Mouse (Mus musculus): Measurements from ENCODE around the gene Vps8.

Gene Vps8

GRCm38 (mm10) chr16:21403402-21403801 lies 19.5 kb upstream of the Vps8 start:
- in situ Hi-C loops (cut with MboI, MseI), result no loop called here

DNA sequence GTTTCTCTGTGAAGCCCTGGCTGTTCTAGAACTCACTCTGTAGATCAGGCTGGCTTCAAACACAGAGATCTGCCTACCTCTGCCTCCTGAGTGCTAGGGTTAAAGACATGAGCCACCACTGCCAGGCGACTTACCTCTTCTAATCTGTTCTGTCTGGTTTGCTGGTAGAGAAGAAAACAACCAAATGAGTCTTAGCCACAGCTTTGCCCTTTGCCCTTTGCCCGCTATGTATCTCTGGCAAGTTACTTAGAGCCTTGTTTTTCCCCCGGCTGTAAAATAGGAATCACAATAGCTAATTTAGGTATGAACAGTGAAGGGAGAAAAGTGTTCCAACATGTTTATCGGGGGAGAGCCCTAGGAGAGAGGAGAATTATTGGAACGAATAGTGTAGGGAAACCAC lies 18.3 kb upstream of the Vps8 start:
- in situ Hi-C loops (cut with MboI, MseI), result no loop called here

- in situ Hi-C loops (cut with MboI, MseI), result no loop called here
Measured at GRCm38 (mm10) chr16:21405224-21405969, 17.5 kb upstream of the Vps8 start.

GRCm38 (mm10) chr16:21406136-21406535 lies 16.8 kb upstream of the Vps8 start:
- in situ Hi-C loops (cut with MboI, MseI), result no loop called here

DNA sequence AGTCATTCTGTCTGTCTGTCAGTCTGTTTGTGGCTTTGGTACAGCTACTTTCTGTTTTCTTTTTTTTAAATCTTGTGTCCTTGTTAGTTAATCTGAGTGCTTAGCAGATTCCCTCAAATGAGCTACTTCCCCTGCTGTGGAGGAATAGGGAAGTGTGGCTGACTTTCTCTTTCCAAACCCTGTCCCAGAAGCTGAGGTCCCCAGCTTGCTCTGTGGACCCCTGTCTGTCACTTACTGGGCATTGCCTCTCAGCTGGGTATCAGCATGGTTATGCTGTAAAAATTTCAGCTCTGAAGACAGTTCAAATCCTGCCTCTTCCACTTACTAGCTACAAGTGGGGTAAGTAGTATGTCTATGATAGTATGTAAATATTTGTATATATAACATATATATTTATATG lies 11.1 kb upstream of the Vps8 start:
- in situ Hi-C loops (cut with MboI, MseI), result no loop called here

DNA sequence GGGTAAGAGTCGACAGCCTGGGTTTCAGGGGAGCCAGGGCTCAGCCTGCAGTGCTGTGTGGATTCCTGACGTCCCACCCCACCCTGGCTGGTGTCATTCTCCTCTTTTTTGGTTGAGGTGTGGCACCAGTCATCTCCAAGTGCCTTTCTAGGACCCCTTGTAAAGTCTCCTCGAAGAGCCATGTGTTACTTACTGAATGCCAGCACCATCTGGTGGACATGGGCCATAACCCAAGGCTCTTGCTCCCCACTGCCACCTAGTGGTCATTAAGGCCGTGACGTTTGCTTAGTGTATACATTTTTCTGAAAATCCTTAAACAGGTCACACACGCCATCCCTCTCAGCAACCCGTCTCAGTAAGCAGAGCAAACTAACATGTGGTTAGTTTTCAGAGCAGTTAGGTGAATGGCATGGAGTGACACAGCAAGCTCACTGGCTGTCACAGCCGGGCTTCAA lies 10.3 kb upstream of the Vps8 start:
- in situ Hi-C loops (cut with MboI, MseI), result no loop called here

- in situ Hi-C loops (cut with MboI, MseI), result no loop called here
Measured at GRCm38 (mm10) chr16:21413819-21414218, 9.1 kb upstream of the Vps8 start.

DNA sequence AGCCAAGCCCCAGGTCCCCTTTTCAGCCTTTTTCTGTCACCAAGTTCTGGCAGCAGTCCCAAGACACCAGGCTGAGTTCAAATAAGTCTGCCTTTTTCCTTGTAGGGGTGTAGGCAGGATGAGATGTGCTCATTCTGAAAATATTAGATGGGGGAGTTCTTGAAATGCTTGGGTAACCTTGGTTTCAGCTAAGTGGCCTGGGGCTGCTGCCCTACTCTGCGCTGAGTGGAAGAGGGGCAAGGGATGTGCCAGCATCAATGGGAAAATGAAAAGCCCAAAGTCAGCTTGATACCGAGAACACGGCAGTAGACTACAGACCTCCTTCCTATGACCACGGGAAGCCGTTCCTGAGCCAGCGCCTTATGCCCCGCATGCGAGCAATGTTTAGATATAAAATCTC lies 7.8 kb upstream of the Vps8 start:
- in situ Hi-C loops (cut with MboI, MseI), result no loop called here

DNA sequence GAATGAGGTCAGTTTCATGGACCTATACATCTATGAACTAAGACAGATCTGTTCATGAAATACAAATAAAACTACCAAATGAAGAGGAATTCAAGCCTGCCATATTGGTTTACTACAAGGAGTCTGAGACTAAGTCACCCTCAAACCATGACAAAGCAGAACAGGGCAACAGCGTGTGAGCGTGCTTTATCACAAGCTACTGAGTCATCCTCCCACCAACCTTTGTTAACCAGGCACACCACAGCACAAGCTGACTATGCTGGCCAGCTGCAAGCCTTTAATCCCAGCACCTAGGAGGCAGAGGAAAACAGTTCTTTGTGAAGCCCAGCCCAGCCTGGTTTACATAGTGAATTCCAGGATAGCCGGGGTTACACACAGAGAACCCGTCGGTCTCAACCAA lies 4.9 kb upstream of the Vps8 start:
- in situ Hi-C loops (cut with MboI, MseI), result no loop called here

DNA sequence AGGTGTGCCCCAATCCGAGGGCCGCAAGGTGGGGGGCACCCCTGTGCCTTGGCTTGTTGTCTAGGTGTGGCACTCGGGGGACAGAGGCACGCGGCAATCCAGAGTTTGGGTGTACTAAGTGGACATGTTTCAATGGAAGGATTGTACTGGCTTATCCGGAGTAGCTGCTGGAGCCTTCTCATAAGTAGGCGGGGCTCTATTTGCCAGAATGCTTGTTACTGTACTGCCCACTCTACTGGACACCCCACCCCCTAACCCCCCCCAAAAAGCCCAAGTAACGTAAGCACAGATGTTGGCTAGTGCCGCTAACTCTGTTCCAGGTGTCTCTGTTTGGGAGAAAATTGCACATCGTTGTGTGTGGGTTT lies 610 bp downstream of the Vps8 start:
- in situ Hi-C loops (cut with MboI, MseI), result no loop called here

GRCm38 (mm10) chr16:21428131-21428530 lies 5.2 kb downstream of the Vps8 start:
- in situ Hi-C loops (cut with MboI, MseI), result no loop called here

DNA sequence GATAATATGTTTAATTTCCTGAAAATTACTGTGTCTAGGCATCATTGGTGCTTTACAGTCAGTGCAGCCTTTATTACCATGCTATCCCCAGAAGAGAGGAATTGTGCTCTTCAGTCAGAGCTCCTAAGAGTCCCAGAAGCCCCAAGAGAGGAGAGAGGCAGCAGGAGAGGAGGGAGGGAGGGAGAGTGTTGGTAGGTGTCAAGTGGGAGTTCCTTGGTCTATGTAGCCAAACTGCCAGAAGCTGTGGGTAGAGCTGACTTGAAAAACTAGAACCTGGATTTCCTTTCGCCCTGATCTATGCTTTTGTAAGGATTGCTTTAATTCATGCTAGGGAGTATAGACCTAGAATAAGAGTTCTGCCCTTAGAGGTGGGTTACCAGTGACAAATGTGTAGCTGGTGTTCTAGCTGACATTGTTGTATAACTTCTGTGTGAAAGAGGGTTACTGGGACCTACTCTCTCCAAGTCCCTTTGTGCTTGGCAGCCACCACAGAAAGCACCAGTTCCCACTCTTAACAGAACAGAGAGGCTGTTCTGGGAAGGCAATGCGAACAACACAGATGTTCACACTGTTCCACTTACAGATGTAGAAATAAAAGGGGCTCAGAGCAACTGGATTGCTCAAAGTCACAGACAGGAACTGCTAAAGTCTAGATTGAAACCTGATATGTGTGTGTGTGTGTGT lies 7.6 kb downstream of the Vps8 start:
- in situ Hi-C loops (cut with MboI, MseI), result no loop called here

GRCm38 (mm10) chr16:21431614-21432013 lies 8.7 kb downstream of the Vps8 start:
- in situ Hi-C loops (cut with MboI, MseI), result no loop called here

DNA sequence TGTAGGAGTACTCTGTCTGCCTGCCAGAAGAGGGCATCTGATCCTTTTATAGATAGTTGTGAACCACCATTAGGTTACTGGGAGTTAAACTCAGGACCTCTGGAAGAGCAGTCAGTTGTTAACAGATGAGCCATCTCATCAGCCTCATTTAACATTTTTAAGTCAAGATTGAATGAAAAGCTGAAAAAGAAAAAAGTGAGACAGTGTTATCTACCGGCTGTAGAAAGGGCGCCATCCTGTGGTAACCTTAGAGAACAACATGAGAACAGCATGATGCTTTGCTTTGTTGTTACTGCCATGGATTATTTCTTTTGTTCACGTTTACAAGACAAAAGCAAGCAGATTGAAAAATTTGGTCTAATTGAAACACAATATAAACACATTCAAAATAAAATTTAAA lies 10.6 kb downstream of the Vps8 start:
- in situ Hi-C loops (cut with MboI, MseI), result no loop called here

GRCm38 (mm10) chr16:21441012-21441411 lies 18.1 kb downstream of the Vps8 start:
- in situ Hi-C loops (cut with MboI, MseI), result no loop called here

- in situ Hi-C loops (cut with MboI, MseI), result no loop called here
Measured at GRCm38 (mm10) chr16:21445026-21445625, 22.2 kb downstream of the Vps8 start.

DNA sequence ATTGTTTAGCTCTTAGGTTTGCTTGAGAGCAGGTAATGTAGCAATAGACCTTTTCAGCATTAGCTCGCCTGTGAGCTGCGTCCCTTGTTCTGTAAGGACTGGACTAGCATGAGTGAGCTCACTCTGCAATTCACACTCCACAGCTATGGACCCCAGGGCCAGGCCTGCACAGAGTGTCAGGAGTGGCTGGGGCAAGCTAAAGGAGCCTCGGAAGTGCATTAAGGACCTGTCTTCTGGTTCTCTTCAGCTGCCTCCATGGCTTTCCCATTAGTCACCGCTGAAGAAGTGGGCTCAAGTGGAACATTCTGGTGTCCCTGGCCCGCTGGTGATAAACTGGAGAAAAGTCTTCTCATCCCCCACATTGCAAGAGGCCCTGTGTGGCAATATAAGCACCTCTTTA lies 24.5 kb downstream of the Vps8 start:
- in situ Hi-C loops (cut with MboI, MseI), result no loop called here

DNA sequence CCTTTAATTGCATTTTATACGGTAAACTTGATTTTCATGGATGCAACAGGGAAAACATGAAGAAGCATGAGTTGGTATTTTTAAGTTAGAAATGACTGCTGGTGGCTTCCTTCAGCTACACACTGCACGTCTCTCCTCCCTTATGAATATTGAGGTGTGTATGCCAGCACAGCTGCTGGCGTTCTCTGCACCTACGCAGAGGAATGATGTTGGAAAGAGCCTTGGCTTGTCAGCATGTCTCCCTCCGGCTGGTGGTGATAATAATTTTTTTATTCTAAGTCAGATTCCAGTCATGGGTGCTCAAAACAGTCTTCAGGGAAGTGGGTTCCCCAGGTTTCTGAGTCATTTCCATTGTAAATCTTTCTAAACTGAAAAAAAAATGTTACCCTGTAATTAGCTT lies 25.5 kb downstream of the Vps8 start:
- in situ Hi-C loops (cut with MboI, MseI), result no loop called here

DNA sequence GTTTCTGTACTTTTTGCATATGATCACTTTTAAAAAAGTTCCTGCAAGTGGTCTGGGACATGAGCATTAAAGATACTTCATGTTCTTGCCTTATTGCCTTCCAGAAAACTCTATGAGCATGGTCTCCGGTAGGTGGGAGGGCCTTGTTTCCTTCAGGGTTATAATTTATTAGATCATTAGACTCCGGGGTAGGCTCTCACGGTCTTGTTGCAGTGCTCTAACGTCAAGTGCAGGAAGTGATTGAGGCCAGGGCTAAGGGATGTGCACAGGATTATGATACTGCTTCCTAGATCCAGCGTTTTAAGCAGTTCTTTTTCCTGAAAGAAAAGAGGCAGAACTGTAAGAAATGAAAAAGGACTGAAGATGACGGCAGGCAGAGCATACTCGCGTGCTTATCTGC lies 27.0 kb downstream of the Vps8 start:
- in situ Hi-C loops (cut with MboI, MseI), result no loop called here

DNA sequence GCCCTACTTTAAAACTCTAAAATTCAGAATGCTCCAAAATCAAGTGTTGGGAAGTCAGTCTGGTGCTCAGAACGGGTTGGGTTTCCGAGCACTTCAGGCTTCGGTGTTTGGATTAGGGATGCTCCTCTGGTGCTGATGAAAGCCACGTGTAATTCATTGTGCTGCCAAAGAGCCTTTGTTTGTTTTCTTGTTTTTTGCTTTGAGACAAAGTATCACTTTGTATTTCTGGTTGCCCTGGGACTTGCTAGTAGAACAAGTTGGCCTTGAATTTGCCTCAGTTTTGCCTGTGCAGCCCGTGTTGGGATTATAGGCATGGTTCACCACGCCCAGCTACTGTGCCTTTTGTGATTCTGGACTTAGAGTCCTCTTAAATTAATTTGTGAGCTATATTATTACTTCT lies 29.7 kb downstream of the Vps8 start:
- in situ Hi-C loops (cut with MboI, MseI), result no loop called here

- in situ Hi-C loops (cut with MboI, MseI), result no loop called here
Measured at GRCm38 (mm10) chr16:21457639-21458369, 34.9 kb downstream of the Vps8 start.

- in situ Hi-C loops (cut with MboI, MseI), result no loop called here
Measured at GRCm38 (mm10) chr16:21465868-21466267, 43.0 kb downstream of the Vps8 start.
